Mouse (Mus musculus) spleen, postnatal 14 days (tissue): Measurements from ENCODE around the gene Arsg.

Experiments used
- DNase-seq, 2 experiments: peaks; one replicate each; pipeline ENCODE4 v3.0.0; 2021 to 2022; ENCODE audit warnings: low spot score in 2 of 2

Arsg gene

DNA sequence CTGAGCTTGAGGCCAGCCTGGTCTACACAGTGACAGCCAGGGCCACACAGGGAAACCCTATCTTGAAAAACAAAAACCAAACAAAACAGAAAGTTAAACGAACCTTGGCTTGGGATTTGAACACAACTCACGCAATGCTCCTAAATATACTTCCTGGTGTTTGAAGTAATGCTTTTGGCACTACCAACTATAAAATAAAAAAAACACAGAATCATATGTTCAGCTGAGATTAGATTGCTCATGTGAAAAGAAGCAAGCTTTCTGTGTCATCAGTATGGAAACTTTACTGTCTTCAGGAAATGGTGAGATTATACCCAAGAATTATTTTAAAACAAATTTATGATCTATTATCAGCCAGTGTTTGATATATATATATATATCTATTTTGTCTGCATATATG, 113.2 kb downstream of the Arsg start:
- DNase-seq: no peak

DNA sequence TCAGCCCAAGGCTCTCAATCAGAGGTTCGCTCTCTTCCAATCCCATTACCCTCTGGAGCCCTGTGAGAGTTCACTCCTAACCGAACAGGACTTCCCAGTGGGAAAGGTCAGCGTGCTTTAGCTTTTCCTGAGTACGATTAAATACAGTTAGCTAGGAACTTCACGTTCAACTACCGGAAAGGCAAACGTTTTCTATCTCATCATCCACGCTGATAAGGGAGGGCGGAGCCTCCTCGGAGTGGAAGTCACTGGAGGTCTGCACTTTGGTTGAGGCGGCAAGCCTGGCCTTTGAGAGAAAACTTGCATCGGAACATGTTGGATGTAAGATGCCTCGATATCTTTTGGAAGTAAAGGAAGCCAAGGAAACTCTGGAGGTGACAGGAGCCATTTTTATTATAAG, 113.8 kb downstream of the Arsg start:
- DNase-seq: no peak

DNA sequence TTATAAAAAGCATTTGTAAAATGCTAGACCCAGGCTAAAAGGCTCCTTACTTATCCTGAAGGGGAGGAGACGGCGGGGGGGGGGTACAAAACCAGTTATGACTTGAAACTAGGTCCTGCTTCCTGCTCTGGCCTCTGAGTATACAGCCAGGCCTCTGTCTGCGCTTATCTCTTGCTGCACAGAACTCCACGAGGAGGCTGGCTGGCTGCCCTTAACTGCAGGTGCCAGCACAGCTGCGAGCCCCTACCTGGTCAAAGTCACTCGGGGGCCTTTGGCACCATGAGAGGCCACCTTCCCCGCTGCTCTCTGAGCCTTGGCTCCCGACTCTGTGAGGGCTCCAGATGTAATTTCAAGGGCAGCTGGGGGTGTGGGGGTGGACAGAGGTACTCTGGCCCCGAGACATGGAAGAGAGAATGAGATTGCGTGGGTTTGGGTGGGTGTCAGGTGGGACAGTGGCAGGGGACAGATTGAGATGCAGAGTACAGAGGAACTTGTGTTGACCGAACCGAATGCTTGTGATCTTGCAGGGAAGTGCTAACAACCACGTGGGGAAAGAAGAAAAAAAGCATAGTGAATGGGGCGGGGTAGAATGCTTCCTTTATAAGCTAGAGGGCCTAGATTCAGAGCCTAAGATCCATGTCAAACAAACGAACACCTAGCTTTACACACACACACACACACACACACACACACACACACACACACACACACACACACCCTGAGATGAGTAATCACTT, 114.6 kb downstream of the Arsg start:
- peak in 1 of 2 experiments; percentile 31 for DNase-seq

DNA sequence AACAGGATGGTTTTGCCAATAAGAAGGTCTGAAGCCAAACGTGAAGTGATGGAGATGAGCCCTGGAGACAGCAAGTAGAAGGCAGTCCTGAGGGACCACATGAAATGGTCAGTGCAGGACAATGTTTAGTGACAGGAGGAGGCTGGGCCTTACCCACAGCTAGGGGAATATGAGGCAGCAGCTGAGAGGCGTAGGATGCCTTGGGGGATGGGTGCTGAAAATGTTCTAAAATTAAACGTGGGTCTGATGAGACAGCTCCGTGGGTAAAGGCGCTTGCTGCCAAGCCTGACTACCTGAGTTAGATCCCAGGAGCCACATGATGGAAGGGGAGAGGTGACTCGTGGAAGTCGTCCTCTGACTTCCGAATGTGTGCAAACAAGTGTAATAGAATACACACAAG, 116.8 kb downstream of the Arsg start:
- no peak for DNase-seq

DNA sequence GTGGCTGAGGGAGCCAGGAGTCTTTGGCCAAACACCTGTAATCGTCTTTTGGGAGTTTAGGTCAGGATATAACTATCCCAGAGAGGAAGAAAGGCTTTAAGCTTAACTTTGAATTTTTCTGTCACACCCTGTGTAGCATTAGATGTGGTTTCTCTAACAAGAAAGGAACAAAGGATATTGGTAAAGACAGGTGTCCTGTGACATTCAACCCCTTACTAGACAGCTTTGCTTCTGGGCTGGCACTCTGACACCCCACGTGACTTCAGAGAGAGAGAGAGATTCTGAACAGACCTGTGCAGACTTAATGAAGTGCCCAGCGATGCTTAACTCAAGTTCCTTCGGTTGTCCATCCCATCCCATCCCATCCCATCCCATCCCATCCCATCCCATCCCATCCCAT, 118.3 kb downstream of the Arsg start:
- no peak for DNase-seq

- no peak for DNase-seq
These were observed 120.2 kb downstream of the Arsg start for GRCm38 (mm10) chr11:109593200-109593981.

GRCm38 (mm10) chr11:109594761-109595160, 121.6 kb downstream of the Arsg start:
- DNase-seq: no peak

GRCm38 (mm10) chr11:109598778-109599570, 125.8 kb downstream of the Arsg start:
- no peak for DNase-seq

GRCm38 (mm10) chr11:109607600-109607999, 134.4 kb downstream of the Arsg start:
- no peak for DNase-seq

DNA sequence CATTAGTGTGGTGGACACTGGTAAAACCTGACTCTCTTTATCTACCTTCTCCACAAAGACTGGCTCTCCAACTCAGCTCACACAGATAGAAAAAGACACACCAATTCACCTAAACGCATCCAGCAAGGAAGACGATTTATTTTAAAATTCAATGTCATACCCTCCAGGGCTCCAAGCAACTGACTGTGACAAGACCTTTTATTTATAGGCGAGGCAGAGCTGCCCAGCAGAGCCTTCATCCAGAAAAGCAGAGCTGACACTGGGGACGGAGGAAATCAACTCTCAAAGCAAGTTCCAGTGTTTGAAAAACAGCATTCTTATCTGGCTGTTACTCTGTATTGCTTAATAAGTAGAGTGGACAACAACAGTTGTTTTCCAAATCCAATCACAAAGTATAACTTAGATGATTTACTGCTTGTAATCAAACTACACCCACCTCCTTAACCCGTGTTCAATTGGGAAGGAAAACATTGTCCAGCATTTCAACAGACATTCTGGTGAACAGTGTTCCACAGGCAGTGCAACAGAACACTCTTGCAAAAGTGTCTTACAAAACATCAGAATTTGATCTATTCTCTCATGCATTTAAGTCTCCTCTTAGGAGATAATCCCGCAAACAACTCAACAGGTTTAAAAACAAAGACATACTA, 135.9 kb downstream of the Arsg start:
- no peak for DNase-seq

DNA sequence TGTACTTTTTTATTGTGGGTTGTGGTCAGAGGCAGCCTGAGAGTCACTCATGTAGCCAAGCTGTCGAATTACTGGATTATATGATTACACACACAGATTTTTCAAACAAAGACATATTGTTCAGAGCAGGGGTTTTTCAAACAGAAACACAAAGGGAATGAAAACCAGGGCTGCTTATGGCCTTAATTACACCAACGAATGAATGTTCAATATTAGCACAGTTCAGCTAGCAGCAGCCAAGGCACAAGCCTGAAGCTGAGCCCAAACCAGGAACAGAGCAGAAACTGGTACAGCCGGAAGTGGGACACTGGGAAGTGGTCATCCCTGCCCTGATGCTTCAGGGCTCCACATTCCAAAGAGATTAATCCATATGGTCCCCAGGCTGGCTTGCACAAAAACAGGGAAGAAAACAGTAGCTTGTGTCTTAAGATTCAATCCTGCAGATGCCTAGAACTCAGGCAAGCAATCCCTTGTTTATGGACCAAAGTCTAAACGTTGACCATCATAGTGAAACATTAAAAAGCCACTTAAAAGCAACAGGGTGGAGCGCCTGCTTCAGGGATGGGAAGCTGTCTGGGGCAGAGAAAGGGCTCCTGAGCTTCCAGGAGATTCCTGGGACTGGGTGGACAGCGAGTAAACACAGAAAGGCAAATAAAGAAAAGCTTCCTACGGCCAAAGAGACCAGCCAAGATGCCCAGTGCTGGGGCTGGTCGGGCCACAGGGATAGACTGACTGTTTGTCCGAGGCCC, 137.0 kb downstream of the Arsg start:
- no peak for DNase-seq

DNA sequence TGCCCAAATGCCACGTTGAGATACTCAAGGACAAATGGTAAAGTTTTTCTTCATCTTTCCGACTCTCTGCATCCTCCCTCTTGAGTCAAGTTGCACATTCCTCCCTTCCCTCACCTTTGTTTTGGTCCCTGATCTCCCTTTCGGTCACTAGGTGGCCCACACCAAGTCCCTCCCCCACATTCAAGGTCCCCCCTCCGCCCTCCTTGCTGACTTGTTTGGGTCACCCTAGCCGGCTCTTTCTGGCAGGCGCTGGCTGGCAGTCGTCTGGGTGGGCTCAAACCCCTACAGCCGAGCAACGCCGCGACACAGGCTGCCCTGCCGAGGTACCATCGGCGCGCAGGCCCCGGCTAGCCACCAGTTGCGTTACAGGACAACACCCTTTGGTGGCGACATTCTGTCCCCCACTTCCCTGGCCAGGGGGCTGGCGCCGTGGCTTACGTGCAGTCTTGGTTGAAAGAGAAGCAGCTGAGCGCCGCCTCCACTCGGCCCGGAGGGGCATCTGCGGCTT, 137.7 kb downstream of the Arsg start:
- no peak for DNase-seq

- DNase-seq: peak; percentile 99
These were observed 138.4 kb downstream of the Arsg start, which contains the start of gene Wipi1 for GRCm38 (mm10) chr11:109611303-109612149. TSS of gene Wipi1 (minus strand) at chr11:109611967.

DNA sequence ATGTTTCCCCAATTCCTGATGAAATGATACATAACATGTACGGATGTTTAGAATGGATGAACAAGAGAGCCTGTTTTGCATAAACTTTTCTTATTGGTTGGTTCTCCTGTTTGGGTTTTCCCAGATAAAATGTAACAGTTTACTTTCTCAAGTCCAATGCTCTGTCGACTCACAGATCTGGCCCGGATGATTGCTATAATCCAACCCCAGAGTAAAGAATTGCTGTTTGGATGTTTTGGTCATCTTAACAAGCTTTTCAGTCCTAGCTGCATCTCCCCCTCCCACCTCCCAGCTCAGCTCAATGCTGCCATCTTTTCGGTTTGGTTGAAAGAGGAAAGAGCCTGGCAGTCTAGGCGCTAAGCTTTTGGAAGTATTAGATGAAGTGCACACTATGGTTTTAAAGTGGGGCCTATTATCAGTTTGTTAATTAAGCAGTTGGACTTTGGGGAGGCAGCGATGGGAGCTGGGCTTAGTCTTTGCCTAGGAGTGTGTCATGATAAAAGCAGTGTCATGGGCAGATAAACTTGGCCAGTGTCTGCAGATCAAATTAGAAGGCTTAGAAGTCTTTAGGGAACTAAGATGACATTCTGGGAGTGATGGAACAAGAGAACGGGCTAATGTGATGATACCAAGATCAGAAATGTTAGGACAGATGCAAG, 139.8 kb downstream of the Arsg start:
- DNase-seq: no peak

DNA sequence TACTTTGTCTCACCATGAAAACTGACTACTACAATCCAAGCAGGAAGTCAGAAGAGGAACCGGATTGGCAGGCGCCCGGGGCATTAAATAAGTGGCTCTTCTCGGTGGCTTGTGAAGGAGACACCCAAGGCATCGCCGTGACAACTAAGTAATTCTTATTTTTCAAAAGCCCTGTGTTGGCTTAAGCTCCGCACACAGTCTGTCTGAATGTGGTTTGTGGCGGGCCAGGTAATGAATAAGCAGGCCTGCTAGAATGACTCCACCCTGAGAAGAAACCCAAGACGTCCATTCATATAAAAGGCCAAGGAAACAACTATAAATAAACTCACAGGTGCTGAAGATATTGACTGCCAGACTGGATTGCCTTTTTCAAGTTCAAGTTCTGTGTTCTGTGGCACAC, 142.1 kb downstream of the Arsg start:
- no peak for DNase-seq

DNA sequence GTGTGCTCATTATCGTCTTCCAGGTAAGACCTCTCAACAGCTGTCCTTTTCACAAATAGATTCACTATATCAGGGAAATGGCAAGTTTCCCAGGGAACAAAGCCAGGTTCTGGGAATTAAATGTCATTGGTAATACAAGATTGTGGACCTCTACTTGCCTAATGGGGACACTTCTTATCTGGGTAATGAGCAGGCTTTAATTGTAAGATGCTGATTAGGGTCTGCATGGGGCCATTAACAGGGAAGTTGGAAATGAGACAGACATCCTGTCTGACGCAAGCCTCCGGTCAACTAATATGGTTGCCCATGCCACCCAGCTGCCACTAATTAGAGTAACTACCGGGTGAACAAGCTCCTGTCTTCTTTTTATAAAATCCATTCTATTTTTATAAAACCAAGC, 143.2 kb downstream of the Arsg start:
- no peak for DNase-seq

DNA sequence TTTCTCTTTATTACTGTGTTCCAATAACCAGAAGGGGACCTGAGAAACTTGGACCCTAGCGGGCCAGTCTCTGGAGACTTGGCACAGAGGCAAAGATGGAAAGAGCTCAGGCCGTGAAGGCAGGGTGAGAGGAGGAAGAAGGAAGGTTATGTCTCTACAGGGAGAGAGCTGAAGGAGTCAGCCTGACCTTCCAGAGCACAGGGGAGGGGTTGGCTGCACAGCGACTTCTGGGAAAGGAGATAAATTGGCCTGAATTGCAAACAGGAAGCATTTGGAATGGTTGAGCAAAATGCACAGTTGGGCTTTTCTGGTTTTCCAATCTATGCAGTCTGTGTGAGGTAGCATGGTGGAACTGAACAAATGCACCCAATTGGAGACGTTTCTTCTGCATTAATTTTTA, 143.6 kb downstream of the Arsg start:
- DNase-seq: no peak

DNA sequence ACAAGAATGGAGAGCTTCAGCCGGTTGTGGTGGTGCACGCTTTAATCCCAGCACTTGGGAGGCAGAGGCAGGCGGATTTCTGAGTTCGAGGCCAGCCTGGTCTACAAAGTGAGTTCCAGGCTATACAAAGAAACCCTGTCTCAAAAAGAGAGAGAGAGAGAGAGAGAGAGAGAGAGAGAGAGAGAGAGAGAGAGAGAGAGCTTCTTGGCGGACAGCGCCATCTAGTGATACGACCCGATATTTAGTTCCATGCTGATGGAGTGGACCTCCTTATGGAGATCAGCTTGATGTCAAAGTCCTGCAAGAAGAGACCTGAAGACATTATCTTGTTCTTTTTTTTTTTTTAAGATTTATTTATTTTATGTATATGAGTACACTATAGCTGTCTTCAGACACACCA, 145.9 kb downstream of the Arsg start:
- peak; percentile 45 to 70 for DNase-seq

DNA sequence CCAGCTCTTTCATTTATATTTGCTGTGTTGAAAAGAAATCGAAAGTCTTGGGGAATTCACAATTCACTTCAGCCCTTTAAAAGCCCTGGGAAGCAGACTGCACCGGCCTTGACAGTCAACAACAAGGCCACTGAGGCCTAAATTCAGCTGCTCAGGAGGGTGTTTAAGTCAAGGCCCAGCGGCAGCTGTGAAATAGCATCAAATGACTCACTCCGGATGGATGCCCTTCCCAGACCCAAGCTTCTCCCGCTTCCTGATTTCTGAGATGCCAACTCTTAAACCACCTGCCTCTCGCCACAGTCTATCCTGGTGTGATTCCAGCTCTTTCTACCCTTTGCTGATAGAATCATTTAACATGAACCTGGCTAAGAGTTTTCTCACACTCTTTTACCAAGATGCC, 147.2 kb downstream of the Arsg start:
- DNase-seq: no peak
